Mouse (Mus musculus) forebrain, postnatal 0 days (tissue): ENCODE results near the gene Ampd2. TPM values are rescaled to one million over a fixed set of nuclear protein-coding genes. Genes with fewer than 3 reads are reported as not detected.

Experiments used
- ATAC-seq: fragments of 200-750 bp; cut with Nextera tagmentation; 2 replicates; pipeline ENCODE4 v1.8.0; 2017; ENCODE audit warnings: mild to moderate bottlenecking, moderate library complexity
- DNase-seq: peaks from one replicate; pipeline ENCODE4 v3.0.0-alpha.2; 2015
- H3K27ac ChIP-seq: fragments of 300-500 bp; sonication (generic); 2 replicates; pipeline ENCODE4 v1.5.1; 2014; ENCODE audit warnings: low read depth, mild to moderate bottlenecking, antibody characterized with exemption, low read length, moderate library complexity, mixed read lengths
- H3K27me3 ChIP-seq: fragments of 300-500 bp; sonication (generic); 2 replicates; pipeline ENCODE4 v1.6.1; 2014; ENCODE audit warnings: mild to moderate bottlenecking, low read length, mixed read lengths; ENCODE audit not compliant: insufficient read depth
- H3K36me3 ChIP-seq: fragments of 300-500 bp; sonication (generic); 2 replicates; pipeline ENCODE4 v1.6.1; 2014; ENCODE audit warnings: mild to moderate bottlenecking, moderate library complexity; ENCODE audit not compliant: insufficient read depth
- H3K4me1 ChIP-seq: fragments of 300-500 bp; sonication (generic); 2 replicates; pipeline ENCODE4 v1.6.1; 2014; ENCODE audit warnings: antibody characterized with exemption; ENCODE audit not compliant: insufficient read depth
- H3K4me2 ChIP-seq: fragments of 300-500 bp; sonication (generic); 2 replicates; pipeline ENCODE4 v1.6.1; 2014; ENCODE audit warnings: low read depth, mild to moderate bottlenecking, moderate library complexity
- H3K4me3 ChIP-seq: fragments of 300-500 bp; sonication (generic); 2 replicates; pipeline ENCODE4 v1.5.1; 2014; ENCODE audit warnings: low read depth, low read length, mixed read lengths
- H3K9ac ChIP-seq: fragments of 300-500 bp; sonication (generic); 2 replicates; pipeline ENCODE4 v1.6.1; 2014; ENCODE audit warnings: mild to moderate bottlenecking
- H3K9me3 ChIP-seq: fragments of 300-500 bp; sonication (generic); 2 replicates; pipeline ENCODE4 v1.6.1; 2016; ENCODE audit warnings: low read length
- CTCF ChIP-seq: sonication (generic); IDR thresholded peaks from 2 replicates; pipeline ENCODE4 v1.5.1; 2016; ENCODE audit warnings: antibody characterized with exemption, control low read depth, low read depth
- WGBS: fragments of 180-500 bp; shearing (Covaris S2); extraction: QIAGEN DNeasy Blood & Tissue Kit; methylation state at CpG from one replicate; pipeline ENCODE4 v1.1.7; 2014; 5-methylcytosine and 5-hydroxymethylcytosine counted together
- polyA plus RNA-seq: library from polyadenylated mRNA; unstranded; fragments of >200 nt; fragmentation: Nextera tagmentation; extraction: Ambion mirVana; gene quantifications from 2 replicates; pipeline ENCODE4 v1.2.1, GENCODE M21; 2015
- total RNA-seq: library from RNA; depleted of rRNA; stranded (reverse); fragments of >200 nt; gene quantifications from 2 replicates; pipeline ENCODE4 v1.2.3, GENCODE M21; 2014

Ampd2 gene
- total and polyA plus RNA-seq, 2 experiments from 2014 or later: 46.6 to 47.0 TPM

- no peak for TF ChIP-seq CTCF
- peaks cover 19% of the 10 kb centered on the region for H3K36me3 ChIP-seq
- WGBS: 79% methylated on average over 4 of the region's 4 CpGs
- 0 out of 2 replicates have a peak overlapping the region, but pooled peaks have one; percentile 50 for H3K4me3 ChIP-seq
- no peak overlapping the region for H3K27ac ChIP-seq
- DNase-seq (no peak), ATAC-seq (no peak)
- peaks cover 26% of the 10 kb centered on the region for H3K4me1 ChIP-seq
- no peak overlapping the region for H3K9ac ChIP-seq
- H3K27me3 ChIP-seq: no peaks in the 10 kb centered on the region
- H3K9me3 ChIP-seq: no peaks in the 10 kb centered on the region
- H3K4me2 ChIP-seq: peak overlapping the region; percentile 100
Observed at GRCm38 (mm10) chr3:108083904-108084407, 2.5 kb downstream of the Ampd2 start.

GRCm38 (mm10) chr3:108083161-108083560, 3.3 kb downstream of the Ampd2 start:
- H3K9me3 ChIP-seq: no peaks in the 10 kb centered on the region
- peaks cover 25% of the 10 kb centered on the region for H3K36me3 ChIP-seq
- no peak overlapping the region for H3K4me3 ChIP-seq
- H3K4me1 ChIP-seq: peaks cover 26% of the 10 kb centered on the region
- no peak overlapping the region for H3K4me2 ChIP-seq
- 52% methylated on average over 2 of the region's 2 CpGs for WGBS
- no peak for DNase-seq
- H3K27me3 ChIP-seq: no peaks in the 10 kb centered on the region
- no peak for ATAC-seq
- no peak overlapping the region for H3K9ac ChIP-seq
- H3K27ac ChIP-seq: no peak overlapping the region
- no peak for TF ChIP-seq CTCF

DNA sequence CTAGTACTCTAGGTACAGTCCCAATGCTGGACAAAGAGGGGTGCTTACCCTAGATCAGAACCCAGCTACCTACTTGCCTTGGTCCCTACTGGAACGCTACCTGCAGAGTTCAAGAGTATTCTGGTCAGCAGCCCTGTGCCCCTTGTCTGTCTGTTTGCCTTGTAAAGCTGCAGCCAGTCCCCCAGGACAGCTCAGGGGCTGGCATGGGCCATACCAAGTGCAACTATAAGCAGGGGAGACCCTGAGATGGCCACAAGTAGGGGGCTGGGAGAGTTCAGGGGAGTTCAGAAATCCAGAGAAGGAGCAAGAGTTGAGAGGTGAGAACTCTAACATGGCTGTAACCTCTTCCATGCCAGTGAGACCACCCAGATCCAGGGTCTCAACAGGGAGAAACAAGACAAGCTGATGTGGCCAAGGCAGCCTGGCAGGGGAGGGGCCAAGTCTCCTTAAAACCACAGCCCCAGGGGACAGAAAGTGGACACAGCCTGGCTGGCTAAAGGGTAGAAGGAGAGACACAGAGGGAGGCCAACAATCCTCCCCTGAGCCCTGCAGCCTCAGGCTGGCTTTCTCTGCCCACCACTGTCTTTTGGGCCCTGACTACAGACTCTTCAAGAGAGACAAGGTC, 4.1 kb downstream of the Ampd2 start:
- Histone ChIP-seq H3K36me3 (peaks cover 28% of the 10 kb centered on the region), H3K4me3 (no peak overlapping the region), H3K27me3 (no peaks in the 10 kb centered on the region), H3K27ac (0 out of 2 replicates have a peak overlapping the region, but pooled peaks have one; percentile 4), H3K9ac (no peak overlapping the region), H3K9me3 (no peaks in the 10 kb centered on the region), H3K4me2 (peak overlapping the region; percentile 13; the same call in 1 of the 2 replicates), H3K4me1 (peaks cover 26% of the 10 kb centered on the region)
- ATAC-seq: no peak
- no peak for DNase-seq
- WGBS: 72% methylated on average over 1 of the region's 1 CpGs
- TF ChIP-seq CTCF: no peak

GRCm38 (mm10) chr3:108081681-108082080, 4.8 kb downstream of the Ampd2 start:
- 0 out of 2 replicates have a peak overlapping the region, but pooled peaks have one; percentile 4 for H3K27ac ChIP-seq
- H3K4me2 ChIP-seq: 0 out of 2 replicates have a peak overlapping the region, but pooled peaks have one; percentile 8

GRCm38 (mm10) chr3:108076836-108077235, 9.6 kb downstream of the Ampd2 start:
- Histone ChIP-seq H3K27ac (no peak overlapping the region), H3K4me3 (no peak overlapping the region), H3K9me3 (no peaks in the 10 kb centered on the region), H3K4me1 (no peaks in the 10 kb centered on the region), H3K27me3 (no peaks in the 10 kb centered on the region), H3K36me3 (peaks cover 57% of the 10 kb centered on the region), H3K9ac (no peak overlapping the region), H3K4me2 (no peak overlapping the region)
- 94% methylated on average over 8 of the region's 9 CpGs for WGBS
- ATAC-seq (no peak), DNase-seq (no peak)
- TF ChIP-seq CTCF: no peak

More at GRCm38 (mm10) chr3:108081681-108082080, 4.8 kb downstream of the Ampd2 start:
- TF ChIP-seq CTCF: no peak
- Histone ChIP-seq H3K36me3 (peaks cover 35% of the 10 kb centered on the region), H3K4me3 (no peak overlapping the region), H3K9me3 (no peaks in the 10 kb centered on the region), H3K4me1 (peaks cover 26% of the 10 kb centered on the region), H3K27me3 (no peaks in the 10 kb centered on the region), H3K9ac (no peak overlapping the region)
- DNase-seq (no peak), ATAC-seq (no peak)
- 51% methylated on average over 4 of the region's 4 CpGs for WGBS

DNA sequence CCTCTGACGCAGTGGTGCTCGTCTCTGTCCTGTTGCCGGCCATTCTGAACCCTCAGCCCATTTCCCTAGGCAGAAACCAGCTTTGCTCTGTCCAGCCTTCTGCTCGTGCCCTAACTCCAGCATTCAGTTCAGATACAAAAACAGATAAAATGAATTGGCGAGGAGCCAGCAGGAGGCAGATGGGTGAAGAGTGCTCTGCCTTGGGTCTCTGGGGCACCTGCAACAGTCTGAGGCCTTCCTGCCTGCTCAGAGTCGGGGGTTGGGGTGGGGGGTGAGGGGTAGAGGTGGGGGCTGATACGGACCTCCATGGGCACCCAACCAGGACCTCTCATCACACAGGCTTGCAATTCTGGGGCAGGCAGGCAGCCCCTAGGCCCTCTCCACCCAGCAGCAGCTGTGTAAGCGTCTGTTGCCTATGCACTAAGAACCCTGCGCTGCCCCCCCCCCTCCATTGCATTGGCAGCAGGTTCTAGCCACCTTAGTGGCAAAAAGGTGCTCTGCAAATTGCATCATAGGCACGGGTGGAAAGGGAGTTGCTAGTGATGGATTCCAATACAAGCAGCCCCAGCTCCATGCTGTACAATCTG, 13.4 kb downstream of the Ampd2 start:
- Histone ChIP-seq H3K27me3 (no peaks in the 10 kb centered on the region), H3K9me3 (no peaks in the 10 kb centered on the region), H3K4me2 (no peak overlapping the region), H3K9ac (no peak overlapping the region), H3K4me1 (no peaks in the 10 kb centered on the region), H3K4me3 (no peak overlapping the region), H3K27ac (0 out of 2 replicates have a peak overlapping the region, but pooled peaks have one; percentile 15), H3K36me3 (peaks cover 32% of the 10 kb centered on the region)
- WGBS: 63% methylated on average over 10 of the region's 10 CpGs
- DNase-seq: no peak
- ATAC-seq: peak; percentile 37; the same call in 1 of the 2 replicates
- no peak for TF ChIP-seq CTCF
